Mouse (Mus musculus) cortical plate, adult 2 months (tissue): Measurements from ENCODE around the gene Ddx42.

Experiments used
- CTCF ChIP-seq: fragments of 200-500 bp; IDR thresholded peaks from 2 replicates; pipeline ENCODE4 v1.5.1; 2011; ENCODE audit warnings: mild to moderate bottlenecking, control low read depth, low read length; ENCODE audit not compliant: insufficient read depth; ENCODE audit errors: extremely low read depth
- POLR2A ChIP-seq: fragments of 200-500 bp; IDR thresholded peaks from 2 replicates; pipeline ENCODE4 v1.6.1; 2011; ENCODE audit warnings: mild to moderate bottlenecking, low read length, control low read depth; ENCODE audit not compliant: insufficient read depth; ENCODE audit errors: extremely low read depth

DNA sequence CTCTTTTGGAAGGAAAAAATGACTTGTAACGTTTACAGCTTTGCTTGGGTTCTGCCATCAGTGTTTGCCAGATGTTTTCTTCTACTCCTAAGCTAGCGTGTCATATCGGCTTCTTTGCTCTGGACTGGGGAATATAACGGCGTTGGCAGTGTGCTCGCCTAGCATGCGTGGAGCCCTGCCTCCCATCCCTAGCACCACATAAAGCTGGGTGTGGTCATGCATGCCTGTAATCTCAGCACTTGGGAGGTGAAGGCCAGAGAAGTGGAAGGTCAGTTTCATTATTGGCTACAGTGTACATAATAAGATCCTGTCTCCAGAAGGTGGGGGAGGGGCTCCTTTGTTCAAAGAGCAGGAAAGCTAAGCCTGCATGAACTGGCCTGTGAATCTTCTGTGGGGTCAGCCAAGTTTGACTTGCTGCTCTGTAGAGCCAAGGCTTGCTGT lies 58.3 kb downstream of the Ddx42 start:
- no peak for TF ChIP-seq CTCF
- no peak for TF ChIP-seq POLR2A
